Mouse (Mus musculus) erythroblast, embryonic 14.5 days (primary cell): Measurements from ENCODE around the gene Oaf. TPM values are rescaled to one million over a fixed set of nuclear protein-coding genes. Genes with fewer than 3 reads are reported as not detected.

Experiments used
- H3K27me3 ChIP-seq: 2 replicates; pipeline ENCODE4 v1.6.1; 2012; ENCODE audit warnings: inconsistent platforms; ENCODE audit not compliant: control insufficient read depth
- H3K36me3 ChIP-seq: 2 replicates; pipeline ENCODE4 v1.6.1; 2012; ENCODE audit warnings: mild to moderate bottlenecking, inconsistent platforms; ENCODE audit not compliant: control insufficient read depth
- H3K4me1 ChIP-seq: 2 replicates; pipeline ENCODE4 v1.6.1; 2012; ENCODE audit warnings: inconsistent platforms; ENCODE audit not compliant: control insufficient read depth
- H3K4me3 ChIP-seq: replicated peaks from 2 replicates; pipeline ENCODE3; 2012; ENCODE audit warnings: moderate library complexity, mild to moderate bottlenecking, inconsistent platforms
- H3K9me3 ChIP-seq: 2 replicates; pipeline ENCODE4 v1.6.1; 2012; ENCODE audit warnings: low read length, inconsistent platforms, mixed read lengths; ENCODE audit not compliant: control insufficient read depth
- GATA1 ChIP-seq: IDR thresholded peaks from 2 replicates; pipeline ENCODE4 v1.6.1; 2012; ENCODE audit warnings: low read length, inconsistent platforms, mixed read lengths
- TAL1 ChIP-seq: IDR thresholded peaks from 3 replicates; pipeline ENCODE4 v1.6.1; 2012; ENCODE audit warnings: low read length, inconsistent platforms, mixed read lengths
- polyA plus RNA-seq: library from polyadenylated mRNA; stranded (reverse); fragments of >175 nt; gene quantifications from 2 replicates; pipeline ENCODE4 v1.2.3, GENCODE M21; 2012

Oaf gene
- polyA plus RNA-seq, 1 experiment = 12.6 TPM

- no peaks in the 10 kb centered on the region for H3K9me3 ChIP-seq
- H3K4me1 ChIP-seq = peaks cover 31% of the 10 kb centered on the region
- H3K36me3 ChIP-seq = no peaks in the 10 kb centered on the region
- H3K27me3 ChIP-seq = peaks cover 18% of the 10 kb centered on the region
- TF ChIP-seq GATA1 (no peak), TAL1 (no peak)
- no peak overlapping the region for H3K4me3 ChIP-seq
These were observed 25.5 kb upstream of the Oaf start for GRCm38 (mm10) chr9:43265194-43265593.

GRCm38 (mm10) chr9:43263946-43264451 is 24.3 kb upstream of the Oaf start:
- H3K27me3 ChIP-seq = peaks cover 6% of the 10 kb centered on the region
- peaks cover 31% of the 10 kb centered on the region for H3K4me1 ChIP-seq
- no peaks in the 10 kb centered on the region for H3K9me3 ChIP-seq
- no peak overlapping the region for H3K4me3 ChIP-seq
- TF ChIP-seq GATA1 = no peak
- no peaks in the 10 kb centered on the region for H3K36me3 ChIP-seq

DNA sequence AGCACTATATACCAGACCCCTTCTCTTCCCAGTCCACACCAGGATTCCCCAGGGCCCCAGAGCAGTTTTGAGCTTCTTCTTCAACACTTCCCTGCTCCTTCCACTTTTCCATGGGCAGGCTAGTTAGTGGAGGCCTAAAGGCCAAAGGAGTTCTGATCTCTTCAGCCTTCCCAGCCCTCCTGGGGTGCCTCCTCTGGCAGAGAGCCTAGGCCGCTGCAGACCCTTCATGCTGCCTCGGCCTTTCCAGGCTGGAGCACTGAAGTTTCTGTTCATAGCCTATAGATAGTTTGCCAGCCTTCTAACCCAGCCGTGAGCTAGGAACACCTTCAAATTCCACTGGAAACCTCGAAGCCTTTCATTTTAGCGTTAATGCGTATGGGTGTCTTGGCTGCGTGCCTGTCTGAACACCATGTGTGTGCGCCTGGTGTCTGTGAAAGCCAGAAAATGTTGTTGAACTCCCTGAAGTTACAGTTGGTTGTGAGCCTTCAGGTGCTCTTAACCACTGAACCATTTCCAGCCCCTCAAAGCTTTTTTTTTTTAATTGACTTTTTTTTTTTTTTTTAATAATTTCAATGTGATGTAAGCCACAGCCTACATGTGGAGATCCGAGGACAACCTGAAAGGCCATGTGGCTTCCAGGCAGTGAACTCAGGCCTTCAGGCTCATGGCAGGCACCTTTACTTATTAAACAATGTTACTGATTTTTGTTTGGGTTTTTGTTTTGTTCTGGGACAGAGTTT is 23.3 kb upstream of the Oaf start:
- TF ChIP-seq TAL1 = no peak
- no peak for TF ChIP-seq GATA1
- peaks cover 31% of the 10 kb centered on the region for H3K4me1 ChIP-seq
- H3K36me3 ChIP-seq = no peaks in the 10 kb centered on the region
- H3K27me3 ChIP-seq = peaks cover 2% of the 10 kb centered on the region; the same call in 1 of the 2 replicates
- H3K4me3 ChIP-seq = no peak overlapping the region
- no peaks in the 10 kb centered on the region for H3K9me3 ChIP-seq

DNA sequence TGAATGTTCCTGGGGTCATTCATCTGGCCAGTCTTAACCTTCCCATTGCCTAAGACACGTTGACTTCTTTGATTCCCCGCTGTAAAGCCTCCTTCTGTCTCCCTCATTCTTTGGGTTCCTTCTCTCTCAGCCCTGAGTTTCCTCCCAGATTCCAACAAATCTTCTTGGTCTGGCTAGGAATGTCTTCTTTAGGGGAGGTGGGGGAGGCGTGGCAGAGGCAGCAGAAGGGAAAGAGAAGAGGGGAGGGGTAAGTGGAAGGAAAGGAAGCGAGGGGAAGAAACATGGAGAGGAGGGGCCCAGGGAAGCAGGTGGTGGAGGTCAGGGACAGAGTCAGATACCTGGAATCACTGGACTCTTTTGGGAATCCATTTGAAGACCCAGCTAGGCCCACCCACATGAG is 22.7 kb upstream of the Oaf start:
- TF ChIP-seq TAL1 (no peak), GATA1 (no peak)
- Histone ChIP-seq H3K9me3 (no peaks in the 10 kb centered on the region), H3K4me3 (no peak overlapping the region), H3K36me3 (no peaks in the 10 kb centered on the region), H3K27me3 (no peaks in the 10 kb centered on the region), H3K4me1 (peaks cover 29% of the 10 kb centered on the region)

GRCm38 (mm10) chr9:43261941-43262340 is 22.2 kb upstream of the Oaf start:
- no peak for TF ChIP-seq GATA1
- no peak for TF ChIP-seq TAL1
- Histone ChIP-seq H3K27me3 (no peaks in the 10 kb centered on the region), H3K36me3 (no peaks in the 10 kb centered on the region), H3K9me3 (no peaks in the 10 kb centered on the region), H3K4me3 (no peak overlapping the region), H3K4me1 (peaks cover 29% of the 10 kb centered on the region)

- Histone ChIP-seq H3K4me3 (no peak overlapping the region), H3K36me3 (no peaks in the 10 kb centered on the region), H3K4me1 (peaks cover 30% of the 10 kb centered on the region), H3K9me3 (no peaks in the 10 kb centered on the region), H3K27me3 (no peaks in the 10 kb centered on the region)
- no peak for TF ChIP-seq GATA1
- no peak for TF ChIP-seq TAL1
These were observed 21.6 kb upstream of the Oaf start for GRCm38 (mm10) chr9:43261124-43261907.

DNA sequence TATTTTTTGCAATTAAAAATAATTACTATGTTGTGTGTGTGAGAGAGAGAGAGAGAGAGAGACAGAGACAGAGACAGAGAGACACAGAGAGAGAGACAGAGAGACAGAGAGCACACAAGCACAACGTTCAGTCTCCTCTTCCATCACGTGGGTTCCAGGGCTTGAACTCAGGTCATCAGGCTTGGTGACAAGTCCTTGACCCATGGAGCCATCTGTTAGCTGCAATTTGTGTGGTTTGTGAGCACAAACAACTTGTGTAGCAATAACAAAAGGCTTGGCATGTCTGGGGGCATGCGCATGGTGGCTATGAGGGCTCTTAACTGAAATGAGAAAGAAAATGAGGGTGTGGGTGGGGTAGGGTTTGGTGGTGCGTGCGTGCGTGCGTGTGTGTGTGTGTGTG is 20.9 kb upstream of the Oaf start:
- Histone ChIP-seq H3K36me3 (no peaks in the 10 kb centered on the region), H3K9me3 (no peaks in the 10 kb centered on the region), H3K4me1 (peaks cover 30% of the 10 kb centered on the region), H3K27me3 (no peaks in the 10 kb centered on the region), H3K4me3 (no peak overlapping the region)
- TF ChIP-seq TAL1 (no peak), GATA1 (no peak)

DNA sequence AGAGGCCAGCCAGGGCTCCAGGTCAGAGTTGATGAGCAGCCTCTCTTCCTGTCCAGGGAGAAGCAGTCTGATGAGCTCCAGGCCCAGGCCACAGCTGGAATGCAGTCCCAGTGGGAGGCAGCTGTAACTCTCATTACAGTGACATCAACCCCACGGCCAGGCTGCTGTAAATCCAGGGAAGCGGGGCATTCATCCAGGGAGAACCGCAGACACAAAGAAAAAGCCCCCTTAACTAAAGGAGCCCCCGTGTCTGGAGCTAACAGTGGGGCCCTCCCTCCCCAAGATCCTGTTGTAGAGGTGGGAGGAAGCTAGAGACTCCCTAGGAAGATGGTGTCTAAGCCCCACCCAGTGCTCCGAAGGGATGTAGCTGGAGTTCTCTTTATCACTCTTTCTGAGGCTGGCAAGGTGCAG is 13.6 kb upstream of the Oaf start:
- H3K4me3 ChIP-seq = no peak overlapping the region
- TF ChIP-seq TAL1 (no peak), GATA1 (no peak)
- H3K27me3 ChIP-seq = no peaks in the 10 kb centered on the region
- no peaks in the 10 kb centered on the region for H3K36me3 ChIP-seq
- no peaks in the 10 kb centered on the region for H3K9me3 ChIP-seq
- H3K4me1 ChIP-seq = peaks cover 14% of the 10 kb centered on the region

- Histone ChIP-seq H3K27me3 (no peaks in the 10 kb centered on the region), H3K36me3 (no peaks in the 10 kb centered on the region), H3K4me3 (no peak overlapping the region), H3K9me3 (no peaks in the 10 kb centered on the region), H3K4me1 (peaks cover 16% of the 10 kb centered on the region)
- TF ChIP-seq GATA1 = no peak
- TF ChIP-seq TAL1 = no peak
These were observed 13.1 kb upstream of the Oaf start for GRCm38 (mm10) chr9:43252790-43253189.
